Mouse (Mus musculus) right cerebral cortex, postnatal 25 days (tissue): ENCODE data around the gene Cetn3.
A peak's percentile ranks its signal among the peaks of the same experiment; 100 is the strongest.

Experiments
- DNase-seq: peaks from one replicate; pipeline ENCODE4 v3.0.0; 2022

Gene Cetn3

GRCm38 (mm10) chr13:81824576-81825330 lies 41.9 kb downstream of the Cetn3 start:
- DNase-seq: peak; percentile 75

DNA sequence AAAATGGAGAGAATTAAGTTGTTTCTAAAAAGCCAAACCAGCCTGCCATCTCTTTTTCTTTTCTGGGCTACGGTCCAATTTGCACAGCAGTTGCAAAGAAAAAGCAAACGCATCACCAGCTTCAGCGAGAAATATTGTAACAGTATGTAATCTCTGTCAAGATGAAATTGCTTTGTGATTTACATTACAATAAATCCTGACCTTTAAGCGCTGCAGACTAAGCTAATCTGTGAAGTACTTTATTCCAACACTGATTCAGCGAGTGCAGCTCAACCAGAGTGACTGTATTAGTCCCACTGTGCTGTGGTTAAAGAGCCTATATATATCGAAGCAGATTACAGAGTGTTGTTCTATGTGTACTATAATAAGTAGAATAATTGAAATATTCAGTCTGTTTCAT lies 45.6 kb downstream of the Cetn3 start:
- DNase-seq: peak; percentile 31

- no peak for DNase-seq
Measured at GRCm38 (mm10) chr13:81831838-81832237, 49.0 kb downstream of the Cetn3 start.

GRCm38 (mm10) chr13:81836386-81837177 lies 53.7 kb downstream of the Cetn3 start:
- no peak for DNase-seq

DNA sequence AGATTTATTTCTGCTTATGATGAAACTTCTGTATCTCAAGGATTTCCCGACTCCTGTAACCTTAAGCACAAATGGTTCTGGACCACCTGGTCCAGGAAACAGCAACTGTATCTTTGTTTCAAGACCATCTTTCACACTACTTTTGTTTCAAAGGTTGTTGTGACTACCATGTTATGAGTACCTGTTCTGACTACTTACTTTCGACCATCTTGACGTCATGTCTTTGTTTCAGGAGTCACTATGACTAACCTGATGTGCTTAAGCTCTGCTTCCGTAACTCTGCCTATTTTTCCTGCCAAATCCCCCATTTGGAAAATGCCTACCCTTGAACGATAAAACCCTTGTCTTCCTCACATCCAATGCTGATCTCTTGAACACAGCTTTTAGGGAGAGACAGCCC lies 55.1 kb downstream of the Cetn3 start:
- no peak for DNase-seq

GRCm38 (mm10) chr13:81838948-81839347 lies 56.1 kb downstream of the Cetn3 start:
- DNase-seq: no peak

DNA sequence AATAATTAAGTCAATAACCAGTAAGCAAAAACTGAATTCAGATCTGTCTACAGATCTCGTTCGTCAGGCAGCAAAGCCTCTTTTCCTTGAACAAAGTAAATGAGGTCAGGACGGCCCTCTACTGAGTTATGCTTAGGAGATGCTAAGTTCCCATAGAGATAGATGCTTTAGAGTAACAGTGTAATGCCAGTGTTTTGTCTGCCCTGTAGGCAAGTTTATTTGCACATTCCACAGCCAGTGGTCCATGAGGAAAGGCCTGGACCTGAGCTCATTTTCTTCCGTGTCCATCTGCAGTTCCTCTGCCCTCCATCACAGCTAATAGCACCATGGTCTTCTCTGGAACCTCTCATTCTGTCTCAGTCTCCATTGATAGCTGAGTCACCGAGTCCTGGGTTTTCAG lies 57.4 kb downstream of the Cetn3 start:
- no peak for DNase-seq

DNA sequence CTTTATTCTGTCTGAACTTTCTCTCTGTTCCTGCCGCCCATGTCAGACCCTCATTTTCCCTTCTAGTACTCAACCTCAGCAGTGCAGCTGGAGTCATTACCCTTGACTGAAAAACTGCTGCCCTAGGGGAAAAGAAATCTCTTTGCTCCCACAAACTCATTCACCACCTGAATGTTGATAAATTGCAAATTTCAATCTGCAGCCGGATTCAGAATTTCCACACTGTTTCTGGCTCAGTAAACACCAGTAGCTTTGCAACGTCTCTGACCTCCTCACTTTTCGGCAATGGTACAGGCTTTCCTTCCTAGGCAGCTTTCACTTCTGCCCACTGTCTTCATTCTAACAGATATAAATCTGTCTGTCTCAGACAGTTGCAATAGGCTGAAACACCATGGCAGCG lies 57.8 kb downstream of the Cetn3 start:
- DNase-seq: no peak

GRCm38 (mm10) chr13:81842278-81842677 lies 59.4 kb downstream of the Cetn3 start:
- no peak for DNase-seq
